Mouse (Mus musculus) heart, embryonic 14.5 days (tissue): ENCODE results near the gene Zfp956. TPM values are rescaled to one million over a fixed set of nuclear protein-coding genes. Genes with fewer than 3 reads are reported as not detected.
"Not testable (repeated sequence)": the region's sequence is repeated elsewhere in the genome, so short reads cannot be mapped to it uniquely, and the experiment has no call there.

Source experiments
- ATAC-seq: fragments of 200-750 bp; cut with Nextera tagmentation; 2 replicates; pipeline ENCODE4 v1.8.0; 2017; ENCODE audit warnings: low read depth, moderate TSS enrichment; ENCODE audit not compliant: insufficient number of reproducible peaks, insufficient read depth, low FRiP score
- H3K27ac ChIP-seq, 2 experiments: fragments of 200-500 bp in 1 of 2; fragments of 300-500 bp in 1 of 2; sonication (generic) in 1 of 2; replicated peaks in 1 of 2; 2 replicates each; pipeline ENCODE4 v1.5.1; 2012 to 2014; ENCODE audit warnings: low read depth in 2 of 2, low read length in 2 of 2, control low read depth in 1 of 2, mild to moderate bottlenecking in 1 of 2, mixed read lengths in 1 of 2; ENCODE audit not compliant: control insufficient read depth in 1 of 2, insufficient read depth in 1 of 2
- H3K27me3 ChIP-seq: fragments of 300-500 bp; sonication (generic); 2 replicates; pipeline ENCODE4 v1.6.1; 2014; ENCODE audit warnings: mild to moderate bottlenecking, low read length, control low read depth; ENCODE audit not compliant: control insufficient read depth, insufficient read depth
- H3K36me3 ChIP-seq: fragments of 300-500 bp; sonication (generic); 2 replicates; pipeline ENCODE4 v1.6.1; 2014; ENCODE audit warnings: mild to moderate bottlenecking, control low read depth, low read length, mixed read lengths; ENCODE audit not compliant: control insufficient read depth, insufficient read depth
- H3K4me1 ChIP-seq, 2 experiments: fragments of 200-500 bp in 1 of 2; fragments of 300-500 bp in 1 of 2; sonication (generic) in 1 of 2; 2 replicates each; pipeline ENCODE4 v1.6.1; 2012 to 2014; ENCODE audit warnings: low read length in 2 of 2, control low read depth in 1 of 2, mixed read lengths in 1 of 2; ENCODE audit not compliant: control insufficient read depth in 2 of 2, insufficient read depth in 2 of 2
- H3K4me2 ChIP-seq: fragments of 300-500 bp; sonication (generic); 2 replicates; pipeline ENCODE4 v1.6.1; 2014; ENCODE audit warnings: mild to moderate bottlenecking, low read length
- H3K4me3 ChIP-seq, 2 experiments: fragments of 200-500 bp in 1 of 2; fragments of 300-500 bp in 1 of 2; sonication (generic) in 1 of 2; 2 replicates each; pipeline ENCODE4 v1.5.1; 2012 to 2014; ENCODE audit warnings: low read length in 2 of 2, mild to moderate bottlenecking in 2 of 2, control low read depth in 1 of 2, low read depth in 1 of 2, moderate library complexity in 1 of 2; ENCODE audit not compliant: control insufficient read depth in 1 of 2, insufficient read depth in 1 of 2
- H3K9ac ChIP-seq: fragments of 300-500 bp; sonication (generic); 2 replicates; pipeline ENCODE4 v1.6.1; 2014; ENCODE audit warnings: mild to moderate bottlenecking, low read length
- H3K9me3 ChIP-seq: fragments of 300-500 bp; sonication (generic); 2 replicates; pipeline ENCODE4 v1.6.1; 2016; ENCODE audit warnings: low read length, control low read depth; ENCODE audit not compliant: control insufficient read depth
- WGBS: fragments of 180-500 bp; shearing (Covaris S2); extraction: QIAGEN DNeasy Blood & Tissue Kit; methylation state at CpG from one replicate; pipeline ENCODE4 v1.1.7; 2014; 5-methylcytosine and 5-hydroxymethylcytosine counted together
- polyA plus RNA-seq: library from polyadenylated mRNA; unstranded; fragments of >200 nt; fragmentation: Nextera tagmentation; extraction: Ambion mirVana; gene quantifications from 2 replicates; pipeline ENCODE4 v1.2.1, GENCODE M21; 2014

Gene Zfp956
- polyA plus RNA-seq, 1 experiment from 2014 or later, result 3.0 TPM

- peak overlapping the region; percentile 43 to 49; a peak in 3 of 4 replicates for H3K4me3 ChIP-seq
- H3K9ac ChIP-seq, result peak overlapping the region; percentile 70; the same call in 1 of the 2 replicates
- H3K27ac ChIP-seq, result no peak overlapping the region
These were observed 9.5 kb upstream of the Zfp956 start for GRCm38 (mm10) chr6:47943721-47944120.

GRCm38 (mm10) chr6:47947388-47947787, 5.8 kb upstream of the Zfp956 start:
- Histone ChIP-seq H3K27me3 (peaks cover 16% of the 10 kb centered on the region), H3K27ac (no peak overlapping the region), H3K36me3 (no peaks in the 10 kb centered on the region), H3K4me1 (peaks cover 7 to 8% of the 10 kb centered on the region in 2 experiments; a peak in 2 of 4 replicates), H3K9ac (no peak overlapping the region), H3K4me2 (no peak overlapping the region), H3K4me3 (no peak overlapping the region), H3K9me3 (no peaks in the 10 kb centered on the region)
- ATAC-seq, result no peak
- WGBS, result 90% methylated on average over 4 of the region's 4 CpGs

More at GRCm38 (mm10) chr6:47943721-47944120, 9.5 kb upstream of the Zfp956 start:
- ATAC-seq, result no peak
- Histone ChIP-seq H3K4me1 (peaks cover 7 to 9% of the 10 kb centered on the region in 2 experiments; a peak in 2 of 4 replicates), H3K9me3 (no peaks in the 10 kb centered on the region), H3K27me3 (peaks cover 12% of the 10 kb centered on the region), H3K4me2 (peak overlapping the region; percentile 90), H3K36me3 (no peaks in the 10 kb centered on the region)
- WGBS, result 78% methylated on average over 3 of the region's 3 CpGs

GRCm38 (mm10) chr6:47954425-47954824, 1.2 kb downstream of the Zfp956 start:
- Histone ChIP-seq H3K27me3 (peaks cover 15% of the 10 kb centered on the region), H3K9ac (no peak overlapping the region), H3K4me3 (no peak overlapping the region; a peak in 1 of 4 replicates), H3K36me3 (no peaks in the 10 kb centered on the region), H3K9me3 (no peaks in the 10 kb centered on the region), H3K4me1 (no peaks in the 10 kb centered on the region), H3K4me2 (peak overlapping the region; percentile 85; the same call in 1 of the 2 replicates), H3K27ac (no peak overlapping the region)
- 91% methylated on average over 3 of the region's 3 CpGs for WGBS
- ATAC-seq, result no peak

- Histone ChIP-seq H3K4me2 (no peak overlapping the region), H3K4me1 (no peaks in the 10 kb centered on the region)
These were observed 4.6 kb downstream of the Zfp956 start for GRCm38 (mm10) chr6:47957816-47958215.

GRCm38 (mm10) chr6:47960685-47961421, 7.7 kb downstream of the Zfp956 start:
- no peak for ATAC-seq
- H3K27me3 ChIP-seq, result peaks cover 17% of the 10 kb centered on the region
- no peaks in the 10 kb centered on the region for H3K9me3 ChIP-seq
- H3K27ac ChIP-seq, result no peak overlapping the region
- no peak overlapping the region for H3K9ac ChIP-seq
- H3K4me3 ChIP-seq, result no peak overlapping the region
- peaks cover 15% of the 10 kb centered on the region; the same call in 1 of the 2 replicates for H3K36me3 ChIP-seq
- no peak overlapping the region for H3K4me2 ChIP-seq
- no peaks in the 10 kb centered on the region for H3K4me1 ChIP-seq
- 86% methylated on average over 6 of the region's 6 CpGs for WGBS

More at GRCm38 (mm10) chr6:47957816-47958215, 4.6 kb downstream of the Zfp956 start:
- H3K36me3 ChIP-seq, result peaks cover 2% of the 10 kb centered on the region; the same call in 1 of the 2 replicates
- H3K27me3 ChIP-seq, result peaks cover 17% of the 10 kb centered on the region; the same call in 1 of the 2 replicates
- no peaks in the 10 kb centered on the region for H3K9me3 ChIP-seq
- no peak overlapping the region for H3K9ac ChIP-seq
- no peak overlapping the region for H3K4me3 ChIP-seq
- ATAC-seq, result no peak
- H3K27ac ChIP-seq, result no peak overlapping the region

GRCm38 (mm10) chr6:47963051-47963450, 9.9 kb downstream of the Zfp956 start:
- Histone ChIP-seq H3K27me3 (peaks cover 21% of the 10 kb centered on the region), H3K9ac (no peak overlapping the region), H3K4me3 (no peak overlapping the region), H3K4me2 (no peak overlapping the region), H3K9me3 (no peaks in the 10 kb centered on the region), H3K27ac (no peak overlapping the region), H3K4me1 (no peaks in the 10 kb centered on the region), H3K36me3 (peaks cover 15% of the 10 kb centered on the region; the same call in 1 of the 2 replicates)
- no peak for ATAC-seq
- 71% methylated on average over 7 of the region's 7 CpGs for WGBS

GRCm38 (mm10) chr6:47968166-47968565, 15.0 kb downstream of the Zfp956 start:
- not testable (repeated sequence) for H3K4me1 ChIP-seq, H3K4me2 ChIP-seq, ATAC-seq, H3K9me3 ChIP-seq, H3K9ac ChIP-seq, H3K4me3 ChIP-seq, H3K27ac ChIP-seq
- peaks cover 32% of the 10 kb centered on the region for H3K27me3 ChIP-seq
- H3K36me3 ChIP-seq, result peaks cover 12% of the 10 kb centered on the region; the same call in 1 of the 2 replicates
- 92% methylated on average over 1 of the region's 1 CpGs for WGBS
